Mouse (Mus musculus): ENCODE results near the gene Phka2.

The Phka2 gene

DNA sequence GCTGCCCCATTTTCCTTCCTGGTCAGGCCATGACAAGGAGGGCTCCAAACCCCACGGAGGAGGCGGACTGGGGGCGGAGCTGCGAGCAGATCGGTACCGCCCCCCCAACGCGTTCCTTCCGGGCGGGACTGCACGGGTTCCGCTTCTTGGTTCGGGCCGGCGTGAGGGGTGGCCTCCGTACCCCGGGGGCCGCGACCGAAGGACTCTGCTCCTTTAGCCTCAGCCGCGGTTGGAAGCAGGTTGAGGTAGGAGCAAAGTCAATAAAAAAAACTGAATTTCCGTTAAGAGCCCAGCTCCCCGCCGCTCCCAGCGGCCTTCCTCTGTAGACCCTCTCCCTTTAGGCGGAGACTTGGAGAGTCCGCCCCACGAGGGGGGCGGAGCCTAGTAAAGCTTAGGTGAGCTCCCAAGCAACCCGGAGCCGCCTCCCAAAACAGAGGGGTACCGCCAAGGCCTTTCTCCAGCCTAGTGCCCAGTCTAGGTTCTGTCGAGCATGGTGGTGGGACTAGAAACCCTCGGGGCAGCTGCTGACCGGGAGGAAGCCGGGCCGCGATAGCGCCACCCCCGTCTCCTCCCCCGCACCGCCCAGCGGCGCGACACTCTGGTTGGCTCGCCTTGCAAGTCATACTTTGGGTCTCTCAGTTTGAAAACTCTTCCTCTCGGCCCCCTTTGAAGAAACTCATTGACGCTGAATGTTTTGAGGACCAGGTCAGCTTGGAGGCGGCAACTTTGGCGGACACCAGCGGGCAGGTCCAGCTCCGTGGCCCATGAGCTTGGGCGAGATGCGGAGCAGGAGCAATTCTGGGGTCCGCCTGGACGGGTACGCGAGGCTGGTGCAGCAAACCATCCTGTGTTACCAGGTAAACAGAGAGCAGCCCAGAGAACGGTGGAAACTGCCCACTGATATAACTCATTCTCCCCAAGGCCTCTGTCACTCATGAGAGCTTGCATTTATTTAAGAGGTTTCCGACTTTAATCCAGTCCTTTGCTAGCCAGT lies at the start of gene Phka2:
Phka2 (plus strand) TSS at position 119 of the 994 bp plus-strand sequence.
- peak; percentile 72 to 84 for DNase-seq (ENCODE audit: low spot score in 2 of 2)

DNA sequence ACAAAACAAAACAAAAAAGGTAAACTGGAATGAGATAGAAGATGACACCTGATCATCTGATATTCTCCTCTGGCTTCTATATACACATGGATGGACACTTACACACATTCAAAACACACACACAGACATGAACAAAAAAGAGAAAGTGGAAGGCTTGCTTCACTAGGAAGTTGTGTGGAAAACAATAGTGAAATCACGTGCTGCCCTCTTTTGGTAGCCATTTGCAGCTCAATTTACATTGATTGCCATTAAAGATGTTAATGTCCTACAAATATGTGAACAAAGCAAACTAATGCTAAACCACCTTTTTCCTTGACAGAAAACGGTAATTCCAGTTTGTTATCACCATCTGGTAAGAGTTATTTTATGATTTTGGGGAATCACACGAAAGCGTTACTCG lies 46.3 kb upstream of the Phka2 start:
- no peak for DNase-seq (ENCODE audit: low spot score in 2 of 2)

DNA sequence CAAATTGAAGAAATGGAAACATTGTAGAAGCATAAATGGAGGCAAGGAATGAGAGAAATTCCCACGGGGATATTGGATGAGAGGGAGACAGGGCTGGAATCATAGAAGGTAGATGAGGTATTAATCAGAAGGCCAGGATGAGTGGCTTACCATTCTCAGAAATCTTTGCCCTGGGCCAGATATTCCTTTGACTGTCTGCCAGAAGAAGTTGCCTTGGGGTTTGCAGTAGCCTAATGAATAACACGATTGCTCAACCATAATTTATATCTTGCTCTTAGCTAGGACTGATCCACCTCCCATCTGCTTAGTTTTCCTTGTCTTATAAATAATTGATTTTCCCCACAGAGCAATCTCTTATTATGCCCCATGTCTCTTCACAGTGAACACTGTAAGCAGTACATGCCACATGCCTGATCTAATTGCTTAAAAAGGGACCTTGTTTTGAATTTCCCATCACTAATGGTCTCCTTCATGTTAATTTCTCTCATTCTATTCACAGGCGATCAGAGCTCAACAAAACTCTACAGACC lies 30.6 kb upstream of the Phka2 start:
- no peak for DNase-seq (ENCODE audit: low spot score in 2 of 2)

DNA sequence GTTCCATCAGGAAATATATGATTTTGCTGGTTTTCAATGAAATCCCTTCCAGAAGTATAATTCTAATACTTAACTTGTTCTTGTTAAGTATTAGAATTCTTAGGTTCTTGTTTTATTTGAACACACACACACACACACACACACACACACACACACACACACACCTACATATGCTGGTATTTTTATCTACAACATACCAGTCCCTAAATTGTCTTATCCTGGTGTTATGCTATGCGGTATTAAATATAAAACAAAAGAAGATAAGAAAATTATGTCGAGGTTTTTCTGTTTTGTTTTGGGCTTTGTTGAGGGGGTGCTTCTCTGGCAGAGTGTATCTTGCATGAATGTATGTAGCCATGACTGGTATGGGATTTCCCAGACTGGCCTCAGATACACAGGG lies 12.2 kb upstream of the Phka2 start:
- no peak for DNase-seq (ENCODE audit: low spot score in 2 of 2)

DNA sequence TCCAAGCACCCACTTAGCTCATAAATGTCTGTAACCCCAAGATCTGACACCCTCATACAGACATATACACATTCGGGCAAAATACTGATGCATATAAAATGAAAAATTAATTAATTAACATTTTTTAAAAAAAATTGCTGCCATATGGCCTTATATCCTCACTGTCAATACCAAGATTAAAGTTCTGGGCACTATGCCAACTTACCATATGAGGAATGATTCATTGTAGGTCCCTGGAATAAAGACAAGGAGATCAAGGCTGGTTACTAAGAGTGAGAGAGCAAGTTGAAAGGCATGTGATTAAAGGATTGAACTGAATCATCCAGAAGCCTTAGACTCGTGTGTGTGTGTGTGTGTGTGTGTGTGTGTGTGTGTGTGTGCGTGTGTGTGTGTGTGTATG lies 7.6 kb upstream of the Phka2 start:
- DNase-seq (ENCODE audit: low spot score in 2 of 2), result no peak

DNA sequence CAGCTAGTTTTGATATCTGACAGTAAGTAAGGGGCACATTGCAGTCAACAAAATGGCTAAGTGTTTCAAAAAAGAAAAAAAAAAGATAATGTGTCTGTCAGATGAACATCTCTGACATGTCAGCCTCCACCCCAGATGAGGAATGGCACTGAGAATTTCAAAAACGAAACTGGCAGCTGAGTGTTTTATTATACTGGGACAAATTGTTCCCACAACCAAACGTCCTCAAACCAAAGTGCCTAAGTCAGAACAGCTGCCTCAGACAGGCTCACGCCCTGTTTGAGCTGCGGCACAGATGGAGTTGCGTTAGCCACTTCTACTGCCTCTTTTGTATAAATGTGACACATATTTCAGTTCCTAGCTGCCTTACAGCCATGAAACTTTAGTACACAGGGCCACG lies 7.0 kb upstream of the Phka2 start:
- no peak for DNase-seq (ENCODE audit: low spot score in 2 of 2)

DNA sequence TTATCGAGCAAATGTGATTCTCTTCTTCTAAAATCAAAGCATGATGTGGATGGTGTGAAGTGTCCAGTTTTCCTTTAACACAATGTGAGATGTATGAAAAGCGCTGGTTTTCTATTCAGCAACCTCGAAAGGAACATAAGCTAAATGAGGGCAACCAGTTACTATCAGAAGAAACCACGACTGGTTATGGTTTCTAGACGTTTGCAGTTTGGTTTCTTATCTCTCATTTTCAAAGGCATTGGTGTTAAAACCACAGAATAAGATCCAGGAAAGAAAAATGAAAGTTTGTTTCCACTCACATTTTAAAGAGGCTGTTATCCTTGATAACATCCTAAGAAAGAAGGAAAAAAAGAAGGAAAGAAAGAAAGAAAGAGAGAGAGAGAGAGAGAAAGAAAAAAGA lies 5.5 kb upstream of the Phka2 start:
- DNase-seq (ENCODE audit: low spot score in 2 of 2), result no peak

DNA sequence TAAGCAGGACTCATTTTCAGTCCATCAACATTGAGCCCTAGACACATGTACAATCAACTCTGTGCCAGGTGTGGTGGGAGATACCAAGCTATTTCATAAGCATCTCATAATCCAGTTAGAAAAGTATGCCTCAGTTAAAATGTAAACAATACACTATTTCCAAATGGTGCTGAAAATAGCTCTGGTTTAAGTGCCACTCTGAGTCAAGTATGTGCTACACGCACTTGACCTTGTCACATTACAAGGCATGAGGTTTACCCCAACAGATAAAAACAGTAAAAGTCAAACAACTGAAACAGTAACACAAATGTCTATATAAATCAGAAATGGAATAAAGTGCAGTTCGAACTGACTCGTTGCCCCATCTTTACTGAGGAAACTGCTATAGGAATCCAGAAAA lies 871 bp upstream of the Phka2 start:
- no peak for DNase-seq (ENCODE audit: low spot score in 2 of 2)

DNA sequence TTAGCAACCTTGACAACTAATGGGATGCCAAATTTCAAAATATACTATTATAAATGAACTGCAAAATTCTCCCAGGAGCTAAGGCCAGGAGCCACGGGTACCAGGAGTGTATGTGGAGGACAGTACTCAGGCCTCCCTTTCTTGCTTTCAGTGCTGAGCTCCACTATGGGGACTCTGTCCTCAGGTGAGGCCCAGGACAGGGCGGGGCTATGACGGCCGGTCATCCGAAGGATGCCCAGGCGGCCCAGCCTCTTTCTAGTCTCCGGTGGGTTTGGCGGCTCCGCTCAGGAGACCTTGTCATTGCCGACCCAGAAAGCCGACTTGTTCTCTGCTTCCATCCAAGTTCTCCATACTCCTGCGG lies 299 bp upstream of the Phka2 start:
- no peak for DNase-seq (ENCODE audit: low spot score in 2 of 2)

DNA sequence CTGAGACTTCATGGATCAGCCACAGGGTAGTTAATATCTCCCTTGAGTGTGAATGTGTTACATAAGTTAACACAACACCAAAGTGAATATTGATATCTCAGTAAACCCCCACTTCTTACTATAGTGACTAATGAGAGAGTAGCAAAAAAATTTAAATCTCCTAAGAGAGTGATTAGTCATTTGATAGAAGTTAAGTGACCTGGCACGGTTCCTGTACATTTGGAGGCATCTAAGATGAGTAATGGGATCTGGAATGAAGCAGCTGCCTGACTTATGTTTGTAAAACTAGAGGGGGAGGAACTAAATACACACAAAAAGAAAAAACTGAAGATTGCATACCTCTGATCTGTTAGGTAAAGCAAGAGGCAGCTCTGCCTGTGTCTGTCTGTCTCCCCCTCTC lies 7.1 kb downstream of the Phka2 start:
- peak in 1 of 2 experiments; percentile 18 for DNase-seq (ENCODE audit: low spot score in 2 of 2)

DNA sequence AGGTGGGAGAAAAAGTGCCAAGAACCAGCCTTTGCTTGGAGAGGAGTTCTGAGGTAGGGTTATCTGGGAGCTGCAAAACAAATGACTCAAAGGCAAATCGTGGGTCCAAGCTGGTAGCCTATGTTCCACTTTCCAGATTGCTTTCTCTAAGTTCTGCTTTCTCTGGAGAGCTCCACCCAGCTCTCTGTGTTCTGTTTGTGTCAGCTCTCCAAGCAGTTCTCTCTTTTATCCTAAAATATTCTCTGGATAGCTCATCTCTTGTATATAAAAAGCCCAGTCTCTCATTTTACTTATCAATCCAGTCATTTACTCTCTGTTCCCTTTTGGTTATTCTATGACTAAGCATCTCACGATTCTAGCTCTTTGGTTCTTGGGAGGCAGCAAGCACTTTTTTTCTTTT lies 8.2 kb downstream of the Phka2 start:
- no peak for DNase-seq (ENCODE audit: low spot score in 2 of 2)

DNA sequence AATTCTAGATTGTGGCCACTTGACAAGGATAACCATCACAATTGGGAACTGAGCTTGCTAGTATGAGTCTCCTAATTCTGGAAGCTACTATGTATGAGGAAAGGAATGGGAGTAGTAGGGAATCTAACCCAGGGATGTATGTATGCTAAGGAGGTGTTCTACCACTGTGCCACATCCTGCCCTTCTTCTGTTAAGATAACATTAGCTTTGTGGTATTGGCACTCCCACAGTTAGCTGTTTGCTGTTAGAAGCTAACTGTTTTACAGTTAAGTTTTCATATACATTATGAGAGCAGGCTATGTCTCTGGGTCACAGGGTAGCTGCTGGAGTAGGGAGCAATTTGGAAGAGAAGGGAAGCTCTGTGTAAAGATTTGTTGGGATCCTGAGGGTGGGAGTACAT lies 14.1 kb downstream of the Phka2 start:
- no peak for DNase-seq (ENCODE audit: low spot score in 2 of 2)

DNA sequence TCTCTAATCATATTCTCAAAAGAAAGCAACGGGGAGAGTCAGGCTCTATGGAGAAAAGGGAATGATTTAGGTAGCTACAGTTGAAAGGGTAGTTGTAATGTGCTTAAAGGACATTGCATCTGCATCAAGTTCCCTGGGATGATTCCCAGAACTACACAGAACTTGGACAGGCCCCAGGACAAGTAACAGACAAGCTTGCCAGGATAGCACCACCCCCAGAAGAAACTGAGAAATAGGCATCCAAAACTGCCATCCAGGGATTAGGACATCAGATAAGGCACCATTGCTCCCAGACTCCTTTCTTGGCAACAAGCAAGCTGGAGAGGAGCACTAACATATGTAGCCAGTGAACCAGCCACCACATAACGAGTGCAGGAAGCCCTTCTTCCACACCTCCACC lies 40.8 kb downstream of the Phka2 start:
- no peak for DNase-seq (ENCODE audit: low spot score in 2 of 2)

DNA sequence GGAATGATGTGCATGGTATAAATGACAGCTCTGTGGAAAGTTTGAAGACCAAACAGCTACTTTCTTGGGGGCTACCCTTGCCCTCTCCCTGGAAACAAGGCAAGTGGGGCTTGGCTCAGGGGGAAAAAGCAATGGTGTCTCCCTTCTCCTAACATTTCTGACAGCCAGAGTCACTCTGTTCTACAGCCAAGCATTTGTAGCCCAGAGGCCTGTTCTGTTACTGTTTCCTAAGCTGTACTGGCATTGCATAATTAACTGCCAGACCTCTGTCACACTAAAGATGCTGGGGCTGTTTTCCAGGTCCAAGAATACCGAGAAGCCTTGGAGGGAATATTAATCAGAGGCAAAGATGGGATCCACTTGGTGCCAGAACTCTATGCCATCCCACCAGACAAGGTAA lies 46.9 kb downstream of the Phka2 start:
- no peak for DNase-seq (ENCODE audit: low spot score in 2 of 2)

DNA sequence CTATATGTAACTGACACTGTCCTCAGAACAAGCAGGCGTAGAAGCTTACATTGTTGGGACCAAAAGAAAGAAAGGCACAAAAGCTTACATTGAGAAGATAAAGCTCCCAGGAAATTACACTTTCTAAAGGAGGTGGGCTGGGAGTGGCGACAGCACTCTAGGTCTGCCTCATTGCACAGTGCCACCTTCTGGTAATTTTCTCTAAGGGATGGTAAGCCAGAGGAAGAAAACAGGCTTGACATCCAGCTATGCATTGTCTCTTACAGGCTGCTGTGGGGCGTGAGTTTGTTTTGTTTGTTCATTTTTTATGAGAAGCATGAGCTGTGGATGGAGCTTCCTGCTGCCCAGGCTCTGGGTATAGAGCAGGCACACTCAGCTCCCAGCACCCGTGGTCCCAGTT lies 50.1 kb downstream of the Phka2 start:
- DNase-seq (ENCODE audit: low spot score in 2 of 2), result no peak

DNA sequence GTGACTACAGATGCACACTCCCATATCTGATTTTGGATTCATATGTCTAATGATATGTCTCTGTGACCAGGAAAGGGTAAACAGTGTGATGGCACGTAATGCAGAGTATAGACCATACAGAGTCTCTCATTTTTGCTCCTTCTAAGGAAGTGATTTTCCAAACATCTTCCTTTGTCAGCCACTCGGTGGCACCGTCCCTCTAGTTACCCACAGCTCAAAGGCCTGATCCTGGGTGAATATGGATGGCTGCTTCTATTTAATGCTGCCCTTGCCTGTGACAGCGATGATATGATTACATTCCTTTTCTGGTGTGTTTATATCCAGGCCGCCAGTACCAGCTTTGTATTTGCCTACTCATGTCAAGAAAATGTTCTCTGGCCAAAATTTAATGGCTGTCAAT lies 81.6 kb downstream of the Phka2 start:
- no peak for DNase-seq (ENCODE audit: low spot score in 2 of 2)

DNA sequence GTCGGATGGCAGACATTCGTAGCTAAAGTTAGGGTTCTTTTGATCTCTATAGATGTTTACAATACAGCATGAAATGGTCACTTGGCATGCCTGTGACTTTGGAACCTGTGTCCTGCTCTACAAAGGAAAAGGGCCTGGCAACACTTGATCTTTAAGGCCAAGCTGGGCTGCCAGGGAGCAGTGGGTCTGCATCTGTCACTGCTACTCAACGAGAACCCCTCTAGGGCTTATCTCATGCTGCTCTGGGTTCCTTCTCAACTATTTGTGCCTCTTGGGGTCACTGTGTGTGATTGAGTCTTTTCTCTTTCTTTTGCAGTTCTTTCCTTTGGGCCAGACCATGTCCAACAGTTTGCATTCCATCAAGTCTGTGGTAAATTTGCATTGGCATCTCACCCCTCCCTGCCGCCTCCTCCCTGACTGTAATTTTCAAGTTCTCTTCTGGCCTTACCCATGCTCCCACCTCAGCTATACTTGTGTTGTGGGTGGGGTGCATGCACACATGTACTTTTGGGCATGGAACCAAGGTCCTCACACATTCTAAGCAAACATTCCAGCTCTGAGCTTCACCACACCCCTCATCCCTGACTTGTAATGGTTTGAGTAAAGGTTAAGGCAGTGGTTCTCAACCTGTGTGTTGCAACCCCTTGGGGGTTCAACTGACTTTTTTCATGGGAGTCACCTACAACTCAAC lies 82.3 kb downstream of the Phka2 start:
- no peak for DNase-seq (ENCODE audit: low spot score in 2 of 2)

DNA sequence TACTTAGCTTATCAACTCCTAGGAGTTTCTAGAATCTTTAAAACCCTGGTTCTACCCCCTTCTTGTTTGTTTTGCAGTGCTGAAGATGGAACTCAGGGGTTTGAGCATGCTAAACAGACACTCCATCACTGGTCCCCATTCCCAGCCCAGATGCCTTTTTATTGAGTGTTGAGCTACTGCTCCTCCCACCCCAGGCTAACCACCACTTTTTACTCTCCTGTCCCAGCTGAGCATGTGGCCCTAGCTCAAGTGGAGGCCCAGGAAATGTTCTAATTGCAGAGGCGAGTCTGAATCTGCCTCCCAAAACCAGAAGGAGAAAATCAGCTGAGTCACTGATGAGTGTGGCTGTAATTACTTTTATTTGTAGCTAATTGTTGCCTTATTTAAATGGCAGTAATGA lies 83.1 kb downstream of the Phka2 start:
- no peak for DNase-seq (ENCODE audit: low spot score in 2 of 2)

DNA sequence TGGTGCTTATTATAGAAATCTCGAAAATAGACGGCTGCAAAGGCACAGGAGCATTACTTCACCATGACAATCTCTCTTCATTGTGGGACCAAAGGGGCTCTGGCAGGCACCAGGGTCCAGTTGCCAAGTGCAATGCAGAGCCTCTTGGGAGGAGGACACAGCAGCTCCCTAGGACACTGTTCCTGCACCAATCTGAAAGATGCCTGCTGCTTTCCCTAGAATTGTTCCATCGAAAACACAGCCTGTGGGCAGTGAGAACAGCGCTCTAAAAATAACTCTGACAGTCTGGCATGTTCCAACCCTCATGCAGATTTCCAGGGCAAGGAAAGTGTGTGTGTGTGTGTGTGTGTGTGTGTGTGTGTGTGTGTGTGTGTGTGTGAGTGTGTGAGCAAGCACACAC lies 86.6 kb downstream of the Phka2 start:
- no peak for DNase-seq (ENCODE audit: low spot score in 2 of 2)

DNA sequence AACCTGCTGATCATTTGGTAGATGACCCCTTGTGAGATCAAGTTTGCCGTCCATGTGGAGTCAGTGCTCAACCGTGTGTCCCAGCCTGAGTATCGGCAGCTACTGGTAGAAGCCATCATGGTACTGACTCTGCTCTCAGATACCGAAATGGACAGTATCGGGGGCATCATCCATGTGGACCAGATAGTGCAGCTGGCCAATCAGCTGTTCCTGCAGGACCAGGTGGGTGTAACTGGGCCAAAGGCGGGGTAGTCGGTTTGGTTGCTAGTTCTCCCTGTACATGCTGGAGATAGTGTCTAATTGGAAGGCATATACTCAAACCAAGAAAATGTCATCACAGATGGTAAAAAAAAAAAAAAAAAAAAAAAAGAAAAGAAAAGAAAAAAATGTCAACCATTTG lies 88.2 kb downstream of the Phka2 start:
- no peak for DNase-seq (ENCODE audit: low spot score in 2 of 2)

DNA sequence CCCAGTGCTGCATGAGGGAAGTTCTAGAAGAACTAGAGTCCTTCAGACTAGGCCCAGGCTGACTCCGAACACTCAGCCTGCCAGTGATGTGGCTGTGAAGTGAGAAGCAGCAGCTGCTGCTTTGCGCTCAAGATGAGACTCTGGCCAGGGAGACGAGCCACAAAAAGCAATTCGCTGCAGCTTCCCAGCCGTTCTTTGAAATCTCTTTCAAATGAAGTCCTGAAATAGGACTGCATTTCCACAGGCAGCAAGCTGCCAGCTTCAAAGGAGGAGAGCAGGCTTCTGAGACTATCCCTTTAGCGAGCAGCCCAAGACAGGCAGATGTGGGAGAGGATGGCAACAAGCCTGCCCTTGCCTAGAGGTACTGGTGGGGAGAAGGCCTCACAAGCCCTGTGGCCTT lies 91.0 kb downstream of the Phka2 start:
- DNase-seq (ENCODE audit: low spot score in 2 of 2), result no peak

DNA sequence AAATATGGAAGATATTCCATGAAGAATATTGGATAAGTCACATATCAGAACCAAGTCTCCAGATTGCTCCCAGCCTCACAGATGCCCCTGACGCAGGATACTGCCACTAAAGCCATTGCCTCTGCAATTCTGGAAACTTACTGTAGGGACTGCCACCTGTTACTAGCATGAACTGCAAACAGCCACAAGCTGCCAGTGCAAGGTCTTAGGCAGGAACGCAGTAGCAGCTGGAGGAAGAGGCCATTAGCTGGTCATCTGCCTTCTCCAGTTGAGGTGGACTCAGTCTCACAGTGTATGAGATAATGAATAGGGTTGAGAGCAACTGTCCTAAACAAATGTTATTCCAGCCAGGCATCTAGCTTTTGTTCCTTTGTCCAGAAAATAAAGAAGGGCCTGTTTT lies 96.1 kb downstream of the Phka2 start:
- DNase-seq (ENCODE audit: low spot score in 2 of 2), result no peak
